In genomic region chr5:111207924-111208659, GRCm38 (mm10) we compare ENCODE assay signal across 8 mouse cellular contexts.
DNase-seq lines count a peak whose midpoint lies in the region; ATAC-seq and TF ChIP-seq lines count a peak whose summit lies in the region.

No protein-coding gene starts in this region.

- no peak overlapping the region for H3K9ac ChIP-seq in kidney, embryonic 15.5 days

- WGBS in heart, embryonic 10.5 days = 31% methylated on average over 8 of the region's 8 CpGs
- WGBS in kidney, embryonic 15.5 days = 59% methylated on average over 8 of the region's 8 CpGs

- peak; percentile 58 for TF ChIP-seq CTCF in brain, embryonic 14.5 days (IDR thresholded peaks at IDR 0.05; ENCODE audit: borderline replicate concordance, extremely low read depth, insufficient read depth, insufficient read length)

- peak; percentile 43; the same call in 1 of the 2 replicates for ATAC-seq in kidney, embryonic 15.5 days (replicated peaks; ENCODE audit: low FRiP score)
- no peak for ATAC-seq in erythroblast, adult 5-6 weeks (replicated peaks; ENCODE audit: low FRiP score, poor library complexity, severe bottlenecking)

- peaks cover 21% of the 10 kb centered on the region for H3K4me1 ChIP-seq in heart, embryonic 10.5 days
- peaks cover 66% of the 10 kb centered on the region for H3K4me1 ChIP-seq in kidney, embryonic 15.5 days

- H3K27ac ChIP-seq in heart, embryonic 10.5 days = peak overlapping the region; percentile 25; the same call in 1 of the 2 replicates
- 0 out of 2 replicates have a peak overlapping the region, but pooled peaks have one; percentile 41 for H3K27ac ChIP-seq in kidney, embryonic 15.5 days

- H3K9me3 ChIP-seq in heart, embryonic 10.5 days = no peaks in the 10 kb centered on the region
- H3K9me3 ChIP-seq in kidney, embryonic 15.5 days (replicated peaks) = no peaks in the 10 kb centered on the region

- TF ChIP-seq POLR2A in brain, embryonic 14.5 days (IDR thresholded peaks at IDR 0.05; ENCODE audit: borderline replicate concordance, extremely low read depth, insufficient read depth, insufficient read length, poor library complexity, severe bottlenecking) = no peak

- peak overlapping the region; percentile 27; the same call in 1 of the 2 replicates for H3K4me2 ChIP-seq in kidney, embryonic 15.5 days

- H3K27me3 ChIP-seq in heart, embryonic 10.5 days (ENCODE audit: insufficient read depth, poor library complexity, severe bottlenecking) = peaks cover 31% of the 10 kb centered on the region
- H3K27me3 ChIP-seq in kidney, embryonic 15.5 days = no peaks in the 10 kb centered on the region

- H3K36me3 ChIP-seq in heart, embryonic 10.5 days = no peaks in the 10 kb centered on the region
- H3K36me3 ChIP-seq in kidney, embryonic 15.5 days = no peaks in the 10 kb centered on the region

- H3K4me3 ChIP-seq in heart, embryonic 10.5 days = peak overlapping the region; percentile 31
- H3K4me3 ChIP-seq in kidney, embryonic 15.5 days (replicated peaks) = no peak overlapping the region

- DNase-seq in right cerebral cortex, adult 18-20 months = peak; percentile 33
- DNase-seq in right cerebral cortex, postnatal 25 days = no peak
- peak; percentile 79 for DNase-seq in brain, embryonic 14.5 days (ENCODE audit: low read depth)
- no peak for DNase-seq in heart, embryonic 10.5 days (ENCODE audit: low spot score)
- DNase-seq in lung, postnatal 4 days = peak; percentile 70 to 77
- DNase-seq in thymus, postnatal 0 days (ENCODE audit: low spot score) = peak; percentile 68

Comparison
In these comparisons a context has a peak if more than half of its experiments do, and no peak if none do; other contexts are left out.
1. DNase-seq: peak in right cerebral cortex, adult 18-20 months (single experiment), brain, embryonic 14.5 days (single experiment), lung, postnatal 4 days (2 of 2) and thymus, postnatal 0 days (single experiment); none in right cerebral cortex, postnatal 25 days (single experiment) and heart, embryonic 10.5 days (single experiment).